Mouse (Mus musculus): ENCODE data around the gene Tex33. TPM values are rescaled to one million over a fixed set of nuclear protein-coding genes. Genes with fewer than 3 reads are reported as not detected.

The Tex33 gene
- polyA plus RNA-seq (2014; fragmentation: Illumina TruSeq; extraction: RNeasy Lipid Tissue Mini Kit (QIAGEN cat#74804); ENCODE audit: low read depth, low replicate concordance), result 35.2 TPM

DNA sequence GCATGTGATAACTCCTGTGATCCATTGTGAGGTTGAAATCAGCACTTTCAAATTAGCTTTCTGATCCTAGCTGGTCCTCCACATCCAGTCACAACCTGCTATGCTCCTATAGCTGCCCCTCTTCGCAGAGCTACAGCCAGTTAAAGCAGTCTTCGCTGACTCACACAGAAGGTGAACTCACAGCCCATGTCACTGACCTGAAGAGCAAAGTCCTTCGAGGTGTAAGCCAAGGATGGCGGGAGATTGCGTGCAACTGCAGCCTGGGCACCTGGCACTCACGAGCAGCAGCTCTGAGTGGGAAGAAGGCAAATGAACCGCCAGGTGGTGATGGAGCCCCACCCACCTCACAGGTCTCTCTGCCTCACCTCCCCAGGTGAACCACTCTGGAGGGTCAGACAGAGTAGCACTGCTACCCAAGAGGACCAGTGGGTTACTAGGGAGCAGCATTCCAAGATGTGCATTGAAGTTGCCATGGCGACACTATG, at the start of gene Tex33:
TSS of gene Tex33 (minus strand) at position 435 of the 485 bp plus-strand sequence.

DNA sequence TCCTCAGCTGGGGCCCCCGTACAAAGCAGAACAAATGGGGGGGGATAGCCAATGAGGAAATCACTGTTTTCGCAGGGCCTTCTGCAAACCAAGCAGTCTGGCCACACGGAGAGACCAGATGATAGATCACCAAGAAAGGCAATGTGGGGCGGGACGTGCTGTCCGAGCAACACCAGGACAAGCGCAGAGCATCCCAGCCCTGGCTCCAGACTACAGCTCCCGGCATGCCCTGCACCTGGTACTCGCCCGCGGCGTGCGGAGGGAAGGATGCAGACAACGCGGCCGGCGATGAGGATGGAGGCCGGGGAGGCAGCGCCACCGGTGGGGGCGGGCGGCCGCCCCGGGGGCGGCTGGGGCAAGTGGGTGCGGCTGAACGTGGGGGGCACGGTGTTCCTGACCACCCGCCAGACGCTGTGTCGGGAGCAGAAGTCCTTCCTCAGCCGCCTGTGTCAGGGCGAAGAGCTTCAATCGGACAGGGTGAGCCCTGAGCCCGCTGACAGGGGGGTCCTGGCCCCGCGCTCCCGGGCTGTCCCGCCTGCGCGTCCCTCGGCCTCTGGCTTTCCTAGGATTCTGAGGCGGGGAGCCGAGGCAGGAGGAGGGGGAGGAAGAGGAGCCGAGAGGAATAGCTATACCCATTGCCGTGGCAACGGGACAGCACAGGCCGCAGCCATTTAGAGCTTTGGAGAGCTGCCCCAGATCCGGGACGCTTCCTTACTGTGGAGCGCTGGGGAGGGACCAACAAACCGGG, 32.9 kb upstream of the Tex33 start, which contains the start of gene Kctd17:
TSS of gene Kctd17 (plus strand) at position 174 of the 748 bp plus-strand sequence.

DNA sequence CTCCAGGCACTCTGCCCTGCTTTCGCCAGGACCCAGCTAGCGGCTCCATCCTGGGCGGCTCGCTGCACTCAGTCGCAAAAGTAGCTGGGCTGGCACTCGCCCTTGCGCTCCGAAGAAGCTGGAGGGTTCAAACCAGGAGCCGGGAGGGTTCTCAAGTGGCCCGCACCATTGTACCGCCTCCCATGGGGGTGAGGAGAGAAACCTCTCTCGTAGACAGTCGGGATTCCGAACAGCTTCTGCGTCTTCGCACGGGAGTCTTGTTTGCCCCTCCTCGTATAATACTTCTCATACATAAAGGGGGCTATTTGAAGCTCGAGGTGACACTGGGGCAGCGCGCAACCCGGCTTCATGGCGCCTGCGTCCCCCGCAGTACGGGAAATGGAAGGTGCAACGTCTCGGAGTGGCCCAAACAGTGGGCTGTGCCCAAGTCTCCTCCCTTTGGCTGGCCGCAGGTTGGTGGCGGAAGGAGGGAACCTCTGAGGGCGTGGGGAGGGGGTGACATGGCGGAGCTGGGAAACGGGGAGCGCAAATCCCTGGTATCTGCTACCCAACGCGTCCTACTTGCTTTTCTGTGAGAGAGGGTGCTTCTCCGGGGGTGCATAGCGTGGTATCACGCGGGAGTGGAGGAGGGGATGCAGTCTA, 10.7 kb upstream of the Tex33 start, which contains the start of gene Mpst:
TSS of gene Mpst (plus strand) at position 124 of the 642 bp plus-strand sequence.

DNA sequence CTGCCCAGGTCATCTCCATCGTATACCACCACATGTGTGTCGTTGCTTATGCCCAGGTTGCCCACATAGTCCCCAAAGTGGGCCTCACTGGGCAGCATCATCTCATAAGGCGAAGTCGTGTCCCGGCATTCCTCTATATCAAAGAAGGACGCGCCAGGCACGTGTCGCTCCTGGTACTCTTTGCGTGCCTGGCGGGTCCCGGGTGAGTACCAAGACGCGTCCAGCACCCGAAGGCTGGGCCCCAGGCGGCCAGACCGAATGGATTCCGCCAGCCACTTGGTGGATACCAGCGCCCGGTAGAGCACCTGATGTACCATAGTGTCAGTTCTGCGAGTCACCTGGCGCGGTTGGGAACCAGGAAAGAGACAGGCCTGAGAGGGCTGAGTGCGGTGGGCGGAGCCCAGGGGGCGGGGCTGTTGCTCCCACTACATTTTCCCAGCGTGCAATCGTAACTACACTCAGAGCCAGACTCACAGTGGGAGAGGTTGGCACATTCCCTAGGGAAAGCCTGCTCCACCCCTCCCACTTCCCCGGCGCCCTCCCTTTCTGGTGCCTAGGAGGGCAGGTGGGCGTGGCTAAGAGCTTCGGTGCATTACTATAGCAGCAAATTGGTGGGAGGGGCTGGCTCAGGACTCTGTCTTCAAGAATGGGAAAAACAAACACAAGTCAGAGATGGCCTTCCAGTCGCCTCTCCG, 10.0 kb upstream of the Tex33 start, which contains the start of gene Tst:
TSS of gene Tst (minus strand) at position 391 of the 695 bp plus-strand sequence.

Other genes with a start within 250 kb of the Tex33 start
- 11.5 TPM for gene Ift27, start 221.8 kb downstream of the Tex33 start, polyA plus RNA-seq (2014; fragmentation: Illumina TruSeq; extraction: RNeasy Lipid Tissue Mini Kit (QIAGEN cat#74804); ENCODE audit: low read depth, low replicate concordance)
- not detected for gene Pvalb, start 189.5 kb downstream of the Tex33 start, polyA plus RNA-seq (2014; fragmentation: Illumina TruSeq; extraction: RNeasy Lipid Tissue Mini Kit (QIAGEN cat#74804); ENCODE audit: low read depth, low replicate concordance)
- gene Ncf4, start 151.1 kb downstream of the Tex33 start, polyA plus RNA-seq (2014; fragmentation: Illumina TruSeq; extraction: RNeasy Lipid Tissue Mini Kit (QIAGEN cat#74804); ENCODE audit: low read depth, low replicate concordance), result not detected
- gene Csf2rb2, start 90.2 kb downstream of the Tex33 start, polyA plus RNA-seq (2014; fragmentation: Illumina TruSeq; extraction: RNeasy Lipid Tissue Mini Kit (QIAGEN cat#74804); ENCODE audit: low read depth, low replicate concordance), result 0.34 TPM
- gene Csf2rb, start 70.2 kb downstream of the Tex33 start, polyA plus RNA-seq (2014; fragmentation: Illumina TruSeq; extraction: RNeasy Lipid Tissue Mini Kit (QIAGEN cat#74804); ENCODE audit: low read depth, low replicate concordance), result 0.25 TPM
- 1.4 TPM for gene Tst, start 10.0 kb upstream of the Tex33 start, polyA plus RNA-seq (2014; fragmentation: Illumina TruSeq; extraction: RNeasy Lipid Tissue Mini Kit (QIAGEN cat#74804); ENCODE audit: low read depth, low replicate concordance)
- gene Mpst, start 10.5 kb upstream of the Tex33 start, polyA plus RNA-seq (2014; fragmentation: Illumina TruSeq; extraction: RNeasy Lipid Tissue Mini Kit (QIAGEN cat#74804); ENCODE audit: low read depth, low replicate concordance), result 0.39 TPM
- 0.66 TPM for gene Kctd17, start 32.7 kb upstream of the Tex33 start, polyA plus RNA-seq (2014; fragmentation: Illumina TruSeq; extraction: RNeasy Lipid Tissue Mini Kit (QIAGEN cat#74804); ENCODE audit: low read depth, low replicate concordance)
- gene Tmprss6, start 72.7 kb upstream of the Tex33 start, polyA plus RNA-seq (2014; fragmentation: Illumina TruSeq; extraction: RNeasy Lipid Tissue Mini Kit (QIAGEN cat#74804); ENCODE audit: low read depth, low replicate concordance), result not detected
- not detected for gene Il2rb, start 99.4 kb upstream of the Tex33 start, polyA plus RNA-seq (2014; fragmentation: Illumina TruSeq; extraction: RNeasy Lipid Tissue Mini Kit (QIAGEN cat#74804); ENCODE audit: low read depth, low replicate concordance)
- 1.6 TPM for gene C1qtnf6, start 135.5 kb upstream of the Tex33 start, polyA plus RNA-seq (2014; fragmentation: Illumina TruSeq; extraction: RNeasy Lipid Tissue Mini Kit (QIAGEN cat#74804); ENCODE audit: low read depth, low replicate concordance)
- gene Sstr3, start 148.8 kb upstream of the Tex33 start, polyA plus RNA-seq (2014; fragmentation: Illumina TruSeq; extraction: RNeasy Lipid Tissue Mini Kit (QIAGEN cat#74804); ENCODE audit: low read depth, low replicate concordance), result not detected
- gene Rac2, start 176.9 kb upstream of the Tex33 start, polyA plus RNA-seq (2014; fragmentation: Illumina TruSeq; extraction: RNeasy Lipid Tissue Mini Kit (QIAGEN cat#74804); ENCODE audit: low read depth, low replicate concordance), result 0.34 TPM
- 0.32 TPM for gene Cyth4, start 201.1 kb upstream of the Tex33 start, polyA plus RNA-seq (2014; fragmentation: Illumina TruSeq; extraction: RNeasy Lipid Tissue Mini Kit (QIAGEN cat#74804); ENCODE audit: low read depth, low replicate concordance)

Data from testis, adult 10 weeks (tissue).